Mouse (Mus musculus) myocyte (in vitro differentiated cells): Measurements from ENCODE around the gene Kras.

Experiments
- CEBPB ChIP-seq: IDR thresholded peaks from 2 replicates; pipeline ENCODE4 v1.6.1; 2011; ENCODE audit warnings: mild to moderate bottlenecking, moderate library complexity; ENCODE audit not compliant: poor library complexity, insufficient read depth, severe bottlenecking
- E2F4 ChIP-seq: IDR thresholded peaks from one replicate; pipeline ENCODE4 v1.6.1; 2011; ENCODE audit warnings: mild to moderate bottlenecking, control low read depth, moderate library complexity; ENCODE audit not compliant: insufficient read depth
- MAX ChIP-seq: IDR thresholded peaks from one replicate; pipeline ENCODE4 v1.6.1; 2011; ENCODE audit warnings: low read depth, mild to moderate bottlenecking, control low read depth
- MYOD1 ChIP-seq, 3 experiments: IDR thresholded peaks; one replicate each; pipeline ENCODE4 v1.6.1; 2011; ENCODE audit warnings: control low read depth in 2 of 3, low read depth in 2 of 3, mild to moderate bottlenecking in 2 of 3, moderate library complexity in 1 of 3; ENCODE audit not compliant: insufficient read length in 2 of 3, control insufficient read depth in 1 of 3
- MYOG ChIP-seq, 3 experiments: IDR thresholded peaks; one replicate each; pipeline ENCODE4 v1.6.1; 2011; ENCODE audit warnings: control low read depth in 2 of 3, low read depth in 2 of 3, mild to moderate bottlenecking in 2 of 3; ENCODE audit not compliant: insufficient read length in 2 of 3, control insufficient read depth in 1 of 3, insufficient read depth in 1 of 3
- POLR2A ChIP-seq: IDR thresholded peaks from one replicate; pipeline ENCODE4 v1.6.1; 2011; ENCODE audit warnings: low read depth, mild to moderate bottlenecking, control low read depth, moderate library complexity; ENCODE audit not compliant: insufficient read length
- POLR2AphosphoS2 ChIP-seq: IDR thresholded peaks from one replicate; pipeline ENCODE4 v1.6.1; 2011; ENCODE audit warnings: low read depth, control low read depth; ENCODE audit not compliant: insufficient read length
- REST ChIP-seq: IDR thresholded peaks from one replicate; pipeline ENCODE4 v1.6.1; 2011; ENCODE audit warnings: mild to moderate bottlenecking, control low read depth, moderate library complexity; ENCODE audit not compliant: insufficient read depth, insufficient read length
- SRF ChIP-seq: IDR thresholded peaks from one replicate; pipeline ENCODE4 v1.6.1; 2011; ENCODE audit warnings: low read depth; ENCODE audit not compliant: control insufficient read depth, insufficient read length
- TCF12 ChIP-seq: IDR thresholded peaks from one replicate; pipeline ENCODE4 v1.6.1; 2011; ENCODE audit warnings: mild to moderate bottlenecking, control low read depth; ENCODE audit not compliant: poor library complexity, insufficient read depth, severe bottlenecking
- TCF3 ChIP-seq: IDR thresholded peaks from one replicate; pipeline ENCODE4 v1.6.1; 2011; ENCODE audit warnings: low read depth, control low read depth; ENCODE audit not compliant: insufficient read length
- USF1 ChIP-seq: IDR thresholded peaks from one replicate; pipeline ENCODE4 v1.6.1; 2011; ENCODE audit warnings: low read depth, mild to moderate bottlenecking, control low read depth, moderate library complexity

- TF ChIP-seq POLR2AphosphoS2 (no peak), MAX (no peak), POLR2A (no peak), MYOD1 (IDR thresholded peaks at IDR 0.05; ENCODE audit: control insufficient read depth in 1 of 3, insufficient read length in 2 of 3, low read depth in 2 of 3) (no peak), MYOG (IDR thresholded peaks at IDR 0.05; ENCODE audit: control insufficient read depth in 1 of 3, insufficient read depth in 1 of 3, insufficient read length in 2 of 3, low read depth in 2 of 3) (no peak), USF1 (no peak), TCF12 (no peak), E2F4 (no peak), CEBPB (no peak), SRF (no peak), TCF3 (no peak), REST (no peak)
These were observed 35.6 kb upstream of the Kras start for GRCm38 (mm10) chr6:145285656-145286055.
